Comparison of ENCODE assay signal across 9 mouse cellular contexts in genomic region chr7:54734039-54734438, GRCm38 (mm10).
DNase-seq lines count a peak whose midpoint lies in the region; ATAC-seq and TF ChIP-seq lines count a peak whose summit lies in the region.
"Had no signal": no experiment of that assay in that cellular context is flagged by ENCODE, and none has a peak within 500 bp of the region (broad histone marks: within the 10 kb centered on the region; RNA-seq: fewer than 3 reads in every experiment).

No protein-coding gene starts in this region.

- DNase-seq in lung, embryonic 14.5 days = peak; percentile 75
- no peak for DNase-seq in lung, adult 2 months
- peak; percentile 55 for DNase-seq in adrenal gland, postnatal 25 days
- peak; percentile 32 for DNase-seq in embryo, embryonic 9.5 days (ENCODE audit: extremely low spot score)
- DNase-seq in layer of hippocampus, adult 18-20 months (ENCODE audit: low spot score in 2 of 2) = peak; percentile 25 to 75
- DNase-seq in thymus, postnatal 14 days = no peak

- H3K36me3 ChIP-seq in lung, embryonic 14.5 days (ENCODE audit: insufficient read depth) = no peaks in the 10 kb centered on the region
- H3K36me3 ChIP-seq in midbrain, embryonic 12.5 days = no peaks in the 10 kb centered on the region
- H3K36me3 ChIP-seq: embryonic facial prominence, embryonic 12.5 days had no signal

- H3K9ac ChIP-seq in lung, embryonic 14.5 days = no peak overlapping the region
- H3K9ac ChIP-seq in midbrain, embryonic 12.5 days (replicated peaks) = no peak overlapping the region
- H3K9ac ChIP-seq: embryonic facial prominence, embryonic 12.5 days had no signal

- H3K4me2 ChIP-seq in lung, embryonic 14.5 days = no peak overlapping the region
- H3K4me2 ChIP-seq in midbrain, embryonic 12.5 days (replicated peaks) = no peak overlapping the region
- H3K4me2 ChIP-seq: embryonic facial prominence, embryonic 12.5 days had no signal

- no peak for TF ChIP-seq POLR2A in lung, adult 2 months (IDR thresholded peaks at IDR 0.05; ENCODE audit: borderline replicate concordance, extremely low read depth, low read depth, low read length)

- H3K4me1 ChIP-seq in lung, embryonic 14.5 days (ENCODE audit: insufficient read depth) = no peaks in the 10 kb centered on the region
- H3K4me1 ChIP-seq in lung, adult 2 months (ENCODE audit: control insufficient read depth, insufficient read depth, low read length) = no peaks in the 10 kb centered on the region
- H3K4me1 ChIP-seq in midbrain, embryonic 12.5 days = no peaks in the 10 kb centered on the region
- H3K4me1 ChIP-seq: embryonic facial prominence, embryonic 12.5 days had no signal

- H3K27me3 ChIP-seq in lung, embryonic 14.5 days (ENCODE audit: insufficient read depth, low read length) = no peaks in the 10 kb centered on the region
- no peaks in the 10 kb centered on the region for H3K27me3 ChIP-seq in midbrain, embryonic 12.5 days
- H3K27me3 ChIP-seq: embryonic facial prominence, embryonic 12.5 days had no signal

- ATAC-seq in lung, embryonic 14.5 days (ENCODE audit: insufficient read depth) = no peak
- ATAC-seq in midbrain, embryonic 12.5 days (ENCODE audit: low FRiP score, low read depth) = peak; percentile 58
- ATAC-seq in megakaryocyte, adult 5-6 weeks (ENCODE audit: poor library complexity, severe bottlenecking) = no peak

- no peak overlapping the region for H3K27ac ChIP-seq in lung, embryonic 14.5 days (ENCODE audit: low read depth)
- H3K27ac ChIP-seq in midbrain, embryonic 12.5 days (replicated peaks) = no peak overlapping the region
- H3K27ac ChIP-seq: embryonic facial prominence, embryonic 12.5 days had no signal

- H3K9me3 ChIP-seq in lung, embryonic 14.5 days (ENCODE audit: low read depth, low read length) = no peaks in the 10 kb centered on the region
- no peaks in the 10 kb centered on the region for H3K9me3 ChIP-seq in midbrain, embryonic 12.5 days
- H3K9me3 ChIP-seq: embryonic facial prominence, embryonic 12.5 days had no signal

- no peak overlapping the region for H3K4me3 ChIP-seq in lung, embryonic 14.5 days (ENCODE audit: low read depth, low read length)
- H3K4me3 ChIP-seq in lung, adult 2 months (replicated peaks; ENCODE audit: extremely low read depth, low read depth, low read length) = no peak overlapping the region
- H3K4me3 ChIP-seq in midbrain, embryonic 12.5 days = no peak overlapping the region
- H3K4me3 ChIP-seq: embryonic facial prominence, embryonic 12.5 days had no signal

- TF ChIP-seq CTCF in lung, embryonic 14.5 days (IDR thresholded peaks at IDR 0.05; ENCODE audit: low read depth) = peak; percentile 55
- no peak for TF ChIP-seq CTCF in lung, adult 2 months (IDR thresholded peaks at IDR 0.05; ENCODE audit: insufficient read depth, low read length)

- 31% methylated on average over 7 of the region's 7 CpGs for WGBS in lung, embryonic 14.5 days
- 39% methylated on average over 7 of the region's 7 CpGs for WGBS in lung, adult 2 months
- WGBS in midbrain, embryonic 12.5 days = 39% methylated on average over 7 of the region's 7 CpGs

Comparison
In these comparisons a context has a peak if more than half of its experiments do, and no peak if none do; other contexts are left out.
1. DNase-seq: peak in lung, embryonic 14.5 days (single experiment), adrenal gland, postnatal 25 days (single experiment), embryo, embryonic 9.5 days (single experiment) and layer of hippocampus, adult 18-20 months (2 of 2); none in lung, adult 2 months (single experiment) and thymus, postnatal 14 days (single experiment).